Mouse (Mus musculus): Measurements from ENCODE around the gene Pcsk5.

DNA sequence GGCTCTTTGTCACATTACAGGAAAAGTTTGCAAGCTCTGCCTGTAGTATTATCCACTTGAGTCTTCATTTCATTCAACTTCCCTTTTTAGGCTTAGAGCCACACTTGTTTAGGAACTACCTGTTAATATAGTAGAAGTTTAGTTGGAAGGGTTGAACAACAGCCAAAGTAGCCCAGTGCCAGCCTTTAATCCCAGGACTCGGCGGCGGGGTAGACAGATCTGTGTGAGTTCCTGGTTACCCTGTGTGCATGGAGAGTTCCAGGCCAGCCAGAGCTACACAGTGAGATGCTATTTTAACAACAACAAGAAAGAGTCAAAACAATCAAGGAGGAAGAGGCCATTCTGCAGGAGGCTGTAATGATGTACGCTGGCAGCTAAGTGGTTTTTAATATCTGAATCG is 358.0 kb downstream of the Pcsk5 start:
- TF ChIP-seq CTCF (IDR thresholded peaks at IDR 0.05; ENCODE audit: borderline replicate concordance, insufficient read depth, low read depth, low read length) = no peak
- TF ChIP-seq POLR2A (IDR thresholded peaks at IDR 0.05; ENCODE audit: borderline replicate concordance, insufficient read depth, low read length) = no peak
